Mouse (Mus musculus): ENCODE data around the gene Mcrip2. TPM values are rescaled to one million over a fixed set of nuclear protein-coding genes. Genes with fewer than 3 reads are reported as not detected.

Gene Mcrip2
- polyA plus RNA-seq, 1 experiment from 2014 or later: 15.9 TPM

DNA sequence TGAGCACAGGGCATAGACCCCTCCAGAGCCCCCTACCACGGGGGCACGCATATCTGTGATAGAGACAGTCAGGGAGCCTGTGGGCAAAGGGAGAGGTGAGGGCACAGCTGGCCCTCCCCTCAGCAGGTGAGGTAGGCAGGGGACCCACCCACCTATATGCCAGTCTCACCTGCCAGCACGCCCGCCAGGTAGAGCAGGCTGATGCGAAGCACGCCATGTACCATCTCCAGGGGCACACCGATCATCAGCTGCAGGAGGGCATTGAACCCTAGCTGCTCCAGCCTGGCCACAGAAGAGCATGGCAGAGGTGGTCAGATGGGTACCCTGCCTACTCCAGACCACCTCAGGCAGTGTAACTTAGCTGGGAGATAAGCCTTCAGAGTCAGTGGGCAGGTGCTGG, 33.3 kb downstream of the Mcrip2 start:
- 94% methylated on average over 7 of the region's 7 CpGs for WGBS
- no peak overlapping the region for H3K27ac ChIP-seq (ENCODE audit: low read depth, low read length)
- peaks cover 48% of the 10 kb centered on the region for H3K4me1 ChIP-seq (ENCODE audit: control insufficient read depth, insufficient read depth, low read length)
- H3K4me3 ChIP-seq (ENCODE audit: low read depth, low read length): no peak overlapping the region
- DNase-seq (ENCODE audit: low spot score): no peak
- no peak overlapping the region for H3K9ac ChIP-seq (ENCODE audit: low read length)
- no peaks in the 10 kb centered on the region for H3K9me3 ChIP-seq (replicated peaks; ENCODE audit: control insufficient read depth, low read length)
- no peak for ATAC-seq
- peaks cover 47% of the 10 kb centered on the region for H3K36me3 ChIP-seq (ENCODE audit: control insufficient read depth, insufficient read depth, low read length)
- no peak overlapping the region for H3K4me2 ChIP-seq (ENCODE audit: low read length)
- no peaks in the 10 kb centered on the region for H3K27me3 ChIP-seq (replicated peaks; ENCODE audit: control insufficient read depth, insufficient read depth, low read length)

DNA sequence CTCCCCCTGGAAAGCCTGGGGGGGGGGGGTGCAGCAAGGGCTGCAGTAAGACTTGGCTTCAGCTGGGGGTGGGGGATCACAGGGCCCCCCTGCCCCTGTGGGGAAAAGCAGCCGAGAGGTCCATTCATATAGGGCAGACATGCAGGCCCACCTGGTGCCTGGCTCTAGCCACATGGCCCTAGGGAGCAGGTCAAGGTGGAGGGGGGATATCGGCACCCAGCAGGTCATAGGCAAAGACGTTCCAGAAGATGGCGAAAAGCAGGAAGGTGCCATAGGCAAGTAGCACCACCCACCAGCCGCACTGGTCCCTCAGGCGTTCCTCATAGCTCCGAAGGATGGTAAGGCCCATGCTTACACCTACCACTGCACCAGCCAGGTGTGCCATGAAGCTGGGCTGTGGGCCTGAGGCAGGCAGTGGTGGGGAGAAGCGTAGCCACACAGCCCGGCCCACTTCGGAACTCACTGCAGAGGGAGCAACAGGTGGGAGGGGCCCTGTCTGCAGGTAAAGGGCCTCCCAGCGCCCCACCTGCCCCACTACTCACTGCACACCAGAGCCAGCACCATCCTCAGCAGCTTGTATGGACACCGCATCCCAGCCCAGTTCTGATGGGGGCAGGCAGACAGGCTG, 33.9 kb downstream of the Mcrip2 start:
- DNase-seq (ENCODE audit: low spot score) (no peak), ATAC-seq (no peak)
- Histone ChIP-seq H3K4me1 (ENCODE audit: control insufficient read depth, insufficient read depth, low read length) (peaks cover 53% of the 10 kb centered on the region), H3K9me3 (replicated peaks; ENCODE audit: control insufficient read depth, low read length) (no peaks in the 10 kb centered on the region), H3K27me3 (replicated peaks; ENCODE audit: control insufficient read depth, insufficient read depth, low read length) (no peaks in the 10 kb centered on the region), H3K36me3 (ENCODE audit: control insufficient read depth, insufficient read depth, low read length) (peaks cover 47% of the 10 kb centered on the region), H3K4me3 (ENCODE audit: low read depth, low read length) (peak overlapping the region; percentile 86), H3K9ac (ENCODE audit: low read length) (peak overlapping the region; percentile 62), H3K27ac (ENCODE audit: low read depth, low read length) (no peak overlapping the region), H3K4me2 (ENCODE audit: low read length) (peak overlapping the region; percentile 79)
- 87% methylated on average over 12 of the region's 12 CpGs for WGBS

DNA sequence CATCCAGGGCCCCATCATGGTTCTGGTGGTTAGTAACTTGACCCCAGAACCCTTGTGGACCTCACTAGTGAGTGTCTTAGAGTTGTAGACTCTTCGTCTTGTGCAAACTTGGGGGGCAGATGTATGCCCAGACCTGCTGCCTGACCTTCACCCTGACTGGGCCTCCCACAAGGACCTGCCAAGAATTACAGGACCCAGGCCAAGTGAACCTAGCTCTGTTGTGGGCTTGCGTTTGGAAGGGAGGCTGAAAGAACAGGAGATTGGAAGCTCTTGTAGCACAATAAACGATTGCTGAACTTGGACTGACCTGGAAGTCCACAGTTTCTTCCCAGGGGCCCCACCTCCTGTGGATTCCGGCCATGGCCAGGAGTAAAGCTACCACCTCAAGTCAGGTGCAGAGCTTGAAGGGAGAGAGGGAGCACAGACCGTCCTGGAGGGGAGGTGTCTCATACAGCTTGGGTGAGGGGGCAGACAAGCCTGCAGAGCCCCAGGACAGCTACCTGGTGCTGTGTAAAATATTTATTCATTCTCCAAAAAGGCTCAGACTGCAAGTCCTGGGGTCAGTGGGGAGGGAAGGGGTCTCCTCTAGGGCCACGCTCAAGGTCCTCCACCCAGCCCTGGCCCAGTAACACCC, 34.5 kb downstream of the Mcrip2 start:
- DNase-seq (ENCODE audit: low spot score) (no peak), ATAC-seq (no peak)
- peaks cover 44% of the 10 kb centered on the region for H3K36me3 ChIP-seq (ENCODE audit: control insufficient read depth, insufficient read depth, low read length)
- H3K4me2 ChIP-seq (ENCODE audit: low read length): peak overlapping the region; percentile 79
- H3K4me3 ChIP-seq (ENCODE audit: low read depth, low read length): peak overlapping the region; percentile 86
- H3K27me3 ChIP-seq (replicated peaks; ENCODE audit: control insufficient read depth, insufficient read depth, low read length): no peaks in the 10 kb centered on the region
- peaks cover 56% of the 10 kb centered on the region for H3K4me1 ChIP-seq (ENCODE audit: control insufficient read depth, insufficient read depth, low read length)
- 48% methylated on average over 6 of the region's 6 CpGs for WGBS
- peak overlapping the region; percentile 62 for H3K9ac ChIP-seq (ENCODE audit: low read length)
- H3K27ac ChIP-seq (ENCODE audit: low read depth, low read length): peak overlapping the region; percentile 78; the same call in 1 of the 2 replicates
- H3K9me3 ChIP-seq (replicated peaks; ENCODE audit: control insufficient read depth, low read length): no peaks in the 10 kb centered on the region

GRCm38 (mm10) chr17:25833291-25833663, 35.3 kb downstream of the Mcrip2 start, which contains the start of gene Stub1:
Gene Stub1 (minus strand): TSS chr17:25833404.
- H3K9me3 ChIP-seq (replicated peaks; ENCODE audit: control insufficient read depth, low read length): no peaks in the 10 kb centered on the region
- H3K4me3 ChIP-seq (ENCODE audit: low read depth, low read length): peak within 1 kb of the TSS; percentile 86
- WGBS: under 1% methylated on average over 24 of the region's 24 CpGs
- H3K27ac ChIP-seq (ENCODE audit: low read depth, low read length): peak within 1 kb of the TSS; percentile 82
- H3K4me1 ChIP-seq (ENCODE audit: control insufficient read depth, insufficient read depth, low read length): peaks cover 58% of the 10 kb centered on the region
- peaks cover 40% of the 10 kb centered on the region for H3K36me3 ChIP-seq (ENCODE audit: control insufficient read depth, insufficient read depth, low read length)
- H3K4me2 ChIP-seq (ENCODE audit: low read length): peak within 1 kb of the TSS; percentile 80
- peak within 1 kb of the TSS; percentile 89 for H3K9ac ChIP-seq (ENCODE audit: low read length)
- DNase-seq (ENCODE audit: low spot score) (peak; percentile 84), ATAC-seq (no peak)
- H3K27me3 ChIP-seq (replicated peaks; ENCODE audit: control insufficient read depth, insufficient read depth, low read length): no peaks in the 10 kb centered on the region

DNA sequence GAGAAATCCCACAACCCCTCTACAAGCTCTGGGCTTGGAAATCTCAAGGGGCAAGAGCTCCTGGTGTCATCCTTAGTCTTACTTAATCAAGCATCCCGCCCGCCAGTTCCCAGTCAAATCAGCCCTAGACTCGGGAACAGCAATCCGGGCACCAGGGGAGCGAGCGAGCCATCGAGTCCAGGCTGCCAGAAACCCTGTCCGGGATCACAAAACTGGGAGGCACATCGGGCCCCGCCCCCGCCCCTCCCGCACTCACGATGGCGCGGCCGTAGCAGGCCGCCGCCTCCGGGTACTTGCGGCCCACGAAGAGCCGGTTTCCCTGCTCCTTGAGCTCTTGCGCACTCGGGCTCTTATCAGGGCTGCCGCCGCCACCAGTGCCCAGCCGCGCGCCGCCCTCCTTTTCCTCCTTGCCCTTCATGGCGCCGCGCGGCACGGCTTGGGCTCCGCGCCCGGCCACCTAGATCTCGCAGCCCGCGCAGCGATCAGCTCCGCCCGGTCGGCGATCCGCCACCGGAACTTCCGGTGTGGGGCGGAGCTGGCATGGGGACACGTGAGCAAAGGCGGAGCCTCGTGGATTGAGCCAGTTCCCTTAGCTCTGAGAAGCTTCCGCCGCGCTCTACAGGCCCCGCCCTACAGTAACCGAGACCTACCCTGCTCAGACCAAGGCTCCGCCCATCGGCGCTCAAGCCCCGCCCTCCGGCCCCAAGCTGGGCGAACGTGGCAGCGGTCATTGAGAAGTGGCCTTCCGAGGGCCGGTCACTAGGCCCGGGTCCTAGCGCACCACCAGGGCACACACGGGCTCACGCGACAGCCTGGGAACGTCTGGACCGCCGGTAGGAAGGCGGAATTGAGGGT, 35.9 kb downstream of the Mcrip2 start:
- under 1% methylated on average over 76 of the region's 77 CpGs for WGBS
- Histone ChIP-seq H3K4me1 (ENCODE audit: control insufficient read depth, insufficient read depth, low read length) (peaks cover 55% of the 10 kb centered on the region), H3K36me3 (ENCODE audit: control insufficient read depth, insufficient read depth, low read length) (peaks cover 42% of the 10 kb centered on the region), H3K4me2 (ENCODE audit: low read length) (peak overlapping the region; percentile 80), H3K9me3 (replicated peaks; ENCODE audit: control insufficient read depth, low read length) (no peaks in the 10 kb centered on the region), H3K27ac (ENCODE audit: low read depth, low read length) (peak overlapping the region; percentile 82), H3K4me3 (ENCODE audit: low read depth, low read length) (peak overlapping the region; percentile 86), H3K9ac (ENCODE audit: low read length) (peak overlapping the region; percentile 89), H3K27me3 (replicated peaks; ENCODE audit: control insufficient read depth, insufficient read depth, low read length) (no peaks in the 10 kb centered on the region)
- ATAC-seq (peak; percentile 93), DNase-seq (ENCODE audit: low spot score) (peak; percentile 99)

- H3K36me3 ChIP-seq (ENCODE audit: control insufficient read depth, insufficient read depth, low read length): peaks cover 52% of the 10 kb centered on the region
- peaks cover 48% of the 10 kb centered on the region for H3K4me1 ChIP-seq (ENCODE audit: control insufficient read depth, insufficient read depth, low read length)
- peak overlapping the region; percentile 80 for H3K4me2 ChIP-seq (ENCODE audit: low read length)
- peak overlapping the region; percentile 86 for H3K4me3 ChIP-seq (ENCODE audit: low read depth, low read length)
- peak overlapping the region; percentile 82; the same call in 1 of the 2 replicates for H3K27ac ChIP-seq (ENCODE audit: low read depth, low read length)
- no peaks in the 10 kb centered on the region for H3K9me3 ChIP-seq (replicated peaks; ENCODE audit: control insufficient read depth, low read length)
- H3K27me3 ChIP-seq (replicated peaks; ENCODE audit: control insufficient read depth, insufficient read depth, low read length): no peaks in the 10 kb centered on the region
- peak overlapping the region; percentile 89 for H3K9ac ChIP-seq (ENCODE audit: low read length)
- no peak for DNase-seq (ENCODE audit: low spot score)
- 63% methylated on average over 21 of the region's 21 CpGs for WGBS
- no peak for ATAC-seq
Observed at GRCm38 (mm10) chr17:25831451-25832281, 36.9 kb downstream of the Mcrip2 start.

DNA sequence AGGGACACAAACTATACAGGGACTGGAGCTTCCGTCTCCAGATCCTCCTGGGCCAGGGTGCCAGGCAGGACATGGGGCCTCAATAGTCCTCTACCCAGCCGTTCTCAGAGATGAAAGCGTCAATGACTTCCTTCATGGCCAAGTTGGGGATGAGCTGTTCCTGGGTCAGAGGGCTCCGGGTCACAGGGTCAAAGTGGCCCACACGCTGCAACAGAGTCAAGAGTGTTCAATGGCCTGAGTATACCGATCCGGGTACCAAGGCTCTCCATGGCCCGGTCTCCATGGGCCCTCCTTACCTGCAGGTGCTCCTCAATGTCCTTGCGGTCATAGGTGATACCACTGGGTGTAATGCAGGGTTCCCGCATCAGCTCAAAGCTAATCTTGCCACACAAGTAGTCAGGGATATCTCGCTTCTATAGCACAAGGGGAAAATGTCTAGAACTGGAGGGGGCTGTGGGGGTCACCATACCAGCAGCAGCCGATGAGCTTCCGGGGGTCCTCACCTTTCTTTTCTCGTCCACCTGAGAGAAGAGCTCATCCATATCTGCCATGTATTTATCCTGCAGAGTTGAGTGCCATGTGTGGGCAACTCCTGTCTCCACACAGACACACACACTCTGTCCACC, 37.6 kb downstream of the Mcrip2 start:
- H3K4me3 ChIP-seq (ENCODE audit: low read depth, low read length): no peak overlapping the region
- DNase-seq (ENCODE audit: low spot score): no peak

GRCm38 (mm10) chr17:25830200-25830753, 38.3 kb downstream of the Mcrip2 start:
- no peak overlapping the region for H3K4me3 ChIP-seq (ENCODE audit: low read depth, low read length)
- DNase-seq (ENCODE audit: low spot score): no peak
- H3K36me3 ChIP-seq (ENCODE audit: control insufficient read depth, insufficient read depth, low read length): peaks cover 56% of the 10 kb centered on the region
- peaks cover 41% of the 10 kb centered on the region for H3K4me1 ChIP-seq (ENCODE audit: control insufficient read depth, insufficient read depth, low read length)
- WGBS: 83% methylated on average over 4 of the region's 4 CpGs
- H3K9me3 ChIP-seq (replicated peaks; ENCODE audit: control insufficient read depth, low read length): no peaks in the 10 kb centered on the region
- H3K27ac ChIP-seq (ENCODE audit: low read depth, low read length): no peak overlapping the region
- no peak overlapping the region for H3K9ac ChIP-seq (ENCODE audit: low read length)
- ATAC-seq: no peak
- peak overlapping the region; percentile 89; the same call in 1 of the 2 replicates for H3K4me2 ChIP-seq (ENCODE audit: low read length)
- H3K27me3 ChIP-seq (replicated peaks; ENCODE audit: control insufficient read depth, insufficient read depth, low read length): no peaks in the 10 kb centered on the region

More for the DNA sequence above, 37.6 kb downstream of the Mcrip2 start:
- H3K9me3 ChIP-seq (replicated peaks; ENCODE audit: control insufficient read depth, low read length): no peaks in the 10 kb centered on the region
- no peak overlapping the region for H3K27ac ChIP-seq (ENCODE audit: low read depth, low read length)
- H3K4me2 ChIP-seq (ENCODE audit: low read length): peak overlapping the region; percentile 80
- peaks cover 59% of the 10 kb centered on the region for H3K36me3 ChIP-seq (ENCODE audit: control insufficient read depth, insufficient read depth, low read length)
- no peak for ATAC-seq
- no peaks in the 10 kb centered on the region for H3K27me3 ChIP-seq (replicated peaks; ENCODE audit: control insufficient read depth, insufficient read depth, low read length)
- 90% methylated on average over 14 of the region's 14 CpGs for WGBS
- H3K4me1 ChIP-seq (ENCODE audit: control insufficient read depth, insufficient read depth, low read length): peaks cover 42% of the 10 kb centered on the region
- H3K9ac ChIP-seq (ENCODE audit: low read length): no peak overlapping the region

Measured in forebrain, embryonic 14.5 days (tissue).